Mouse (Mus musculus) B cell, adult 67 days (primary cell): ENCODE measurements around the gene Rhbg. TPM values are rescaled to one million over a fixed set of nuclear protein-coding genes. Genes with fewer than 3 reads are reported as not detected.

Experiments
- total RNA-seq, 2 experiments: library from RNA; stranded (reverse); gene quantifications; 4 replicates each; pipeline ENCODE4 v1.2.4; 2023

Rhbg gene
- total RNA-seq = not detected

GRCm38 (mm10) chr3:88254268-88254926 lies at the start of gene Rhbg:
TSS of gene Rhbg (minus strand) at chr3:88254709.

GRCm38 (mm10) chr3:88296561-88297318 lies 42.2 kb upstream of the Rhbg start, which contains the start of the genes Tsacc and Cct3:
TSS of gene Tsacc (minus strand) at chr3:88296999.
TSS of gene Cct3 (plus strand) at chr3:88297116.

DNA sequence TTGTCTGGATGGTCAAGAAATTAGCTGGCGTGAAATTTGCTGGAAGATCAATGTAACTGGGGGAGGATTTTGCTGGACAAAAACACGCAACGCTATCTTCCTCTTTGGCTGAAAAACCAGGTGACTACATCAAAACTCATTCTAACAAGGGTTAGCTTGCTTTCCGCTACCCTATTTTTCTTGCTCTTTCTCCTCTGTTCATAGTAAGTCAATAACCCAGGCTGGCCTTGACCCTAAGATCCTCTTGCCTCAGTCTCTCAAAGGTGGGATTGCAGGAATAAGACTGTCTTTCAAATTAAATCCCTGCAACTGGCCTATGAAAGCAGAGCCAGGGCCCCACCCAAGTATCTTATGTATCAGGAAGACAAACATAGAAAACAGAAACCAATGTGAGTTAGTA lies 32.6 kb upstream of the Rhbg start, which contains the start of gene Gm38392:
Gm38392 (minus strand) TSS at position 101 of the 400 bp plus-strand sequence.

Other genes starting within 250 kb of the Rhbg start
- not detected for gene Hapln2, start 227.1 kb downstream of the Rhbg start, total RNA-seq
- 10 to 100 TPM; 15.8 to 15.9 TPM for gene Gpatch4, start 211.6 kb downstream of the Rhbg start, total RNA-seq
- 10 to 100 TPM; 38.3 to 38.9 TPM for gene Naxe, start 196.2 kb downstream of the Rhbg start, total RNA-seq
- not detected for gene Ttc24, start 176.4 kb downstream of the Rhbg start, total RNA-seq
- gene Iqgap3, start 172.7 kb downstream of the Rhbg start, total RNA-seq = under 1 TPM; 0.27 to 0.32 TPM
- 100 to 1,000 TPM; 280 to 371 TPM for gene Mef2d, start 112.3 kb downstream of the Rhbg start, total RNA-seq
- under 1 TPM in 1 of 2 experiments, not detected in 1; 0.47 TPM for gene Gm38392, start 32.5 kb upstream of the Rhbg start, total RNA-seq
- gene Tsacc, start 42.3 kb upstream of the Rhbg start, total RNA-seq = 1 to 10 TPM; 4.0 to 6.8 TPM
- 100 to 1,000 TPM; 160 to 212 TPM for gene Cct3, start 42.4 kb upstream of the Rhbg start, total RNA-seq
- 100 to 1,000 TPM; 123 to 143 TPM for gene Glmp, start 70.3 kb upstream of the Rhbg start, total RNA-seq
- 1 to 10 TPM in 1 of 2 experiments, under 1 TPM in 1; 0.42 to 1.2 TPM for gene Tmem79, start 81.4 kb upstream of the Rhbg start, total RNA-seq
- gene Smg5, start 81.6 kb upstream of the Rhbg start, total RNA-seq = 100 to 1,000 TPM; 144 TPM
- gene Paqr6, start 109.9 kb upstream of the Rhbg start, total RNA-seq = 1 to 10 TPM; 3.7 to 4.6 TPM
- gene Bglap3, start 118.0 kb upstream of the Rhbg start, total RNA-seq = 1 to 10 TPM in 1 of 2 experiments, not detected in 1; 1.7 TPM
- not detected for gene Bglap2, start 124.0 kb upstream of the Rhbg start, total RNA-seq
- not detected for gene Bglap, start 129.8 kb upstream of the Rhbg start, total RNA-seq
- 10 to 100 TPM; 52.3 to 62.4 TPM for gene Pmf1, start 155.6 kb upstream of the Rhbg start, total RNA-seq
- 10 to 100 TPM; 15.1 to 18.4 TPM for gene Slc25a44, start 170.4 kb upstream of the Rhbg start, total RNA-seq
- 1 to 10 TPM; 1.8 to 3.5 TPM for gene Sema4a, start 206.5 kb upstream of the Rhbg start, total RNA-seq